Mouse (Mus musculus): ENCODE data around the gene Ctsw. TPM values are rescaled to one million over a fixed set of nuclear protein-coding genes. Genes with fewer than 3 reads are reported as not detected.

Ctsw gene
- total and polyA plus RNA-seq, 2 experiments: 0.37 to 1.5 TPM

DNA sequence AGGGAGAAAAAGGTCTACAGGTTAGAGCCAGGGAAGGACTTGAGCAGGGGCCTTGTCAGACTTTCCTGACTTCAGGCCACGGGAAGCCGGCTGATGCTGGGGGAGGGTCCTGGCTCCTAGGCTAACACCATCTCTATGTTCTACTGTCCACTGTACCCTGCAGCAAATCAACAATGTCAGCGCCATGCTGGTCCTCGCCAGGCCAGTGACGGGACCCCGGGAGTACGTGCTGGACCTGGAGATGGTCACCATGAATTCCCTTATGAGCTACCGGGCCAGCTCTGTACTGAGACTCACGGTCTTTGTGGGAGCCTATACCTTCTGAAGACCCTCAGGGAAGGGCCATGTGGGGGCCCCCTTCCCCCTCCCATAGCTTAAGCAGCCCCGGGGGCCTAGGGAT is 13.1 kb upstream of the Ctsw start:
- Histone ChIP-seq H3K27me3 (ENCODE audit: control insufficient read depth, insufficient read depth, low read length) (no peaks in the 10 kb centered on the region), H3K27ac (replicated peaks; ENCODE audit: insufficient read depth, low read depth, low read length) (no peak overlapping the region), H3K4me1 (ENCODE audit: control insufficient read depth, insufficient read depth, low read length) (no peaks in the 10 kb centered on the region), H3K4me3 (ENCODE audit: insufficient read depth, low read depth, low read length) (no peak overlapping the region), H3K79me2 (ENCODE audit: control insufficient read depth, insufficient read depth, low read length) (no peaks in the 10 kb centered on the region), H3K36me3 (ENCODE audit: control insufficient read depth, insufficient read depth, low read length) (no peaks in the 10 kb centered on the region), H3K9ac (ENCODE audit: low read depth, low read length) (no peak overlapping the region)
- WGBS: 93% methylated on average over 10 of the region's 10 CpGs
- DNase-seq (ENCODE audit: extremely low read depth, low read depth, low spot score): no peak
- no peak for TF ChIP-seq CTCF (IDR thresholded peaks at IDR 0.05; ENCODE audit: low read depth, low read length)
- TF ChIP-seq POLR2A (IDR thresholded peaks at IDR 0.05; ENCODE audit: extremely low read depth, insufficient read depth, low read length): no peak

DNA sequence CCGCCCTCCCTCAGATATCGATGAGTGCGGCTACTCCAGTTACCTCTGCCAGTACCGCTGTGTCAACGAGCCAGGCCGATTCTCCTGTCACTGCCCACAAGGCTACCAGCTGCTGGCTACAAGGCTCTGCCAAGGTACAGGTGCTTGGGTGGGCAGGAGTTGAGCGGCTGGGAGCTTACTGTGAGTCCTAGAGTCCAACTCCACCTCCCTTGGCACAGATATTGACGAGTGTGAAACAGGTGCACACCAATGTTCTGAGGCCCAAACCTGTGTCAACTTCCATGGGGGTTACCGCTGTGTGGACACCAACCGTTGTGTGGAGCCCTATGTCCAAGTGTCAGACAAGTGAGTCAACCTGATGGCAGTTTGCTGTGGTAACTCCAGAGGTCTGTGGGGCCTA is 11.7 kb upstream of the Ctsw start:
- no peak overlapping the region for H3K9ac ChIP-seq (ENCODE audit: low read depth, low read length)
- TF ChIP-seq CTCF (IDR thresholded peaks at IDR 0.05; ENCODE audit: low read depth, low read length): no peak
- no peak for TF ChIP-seq POLR2A (IDR thresholded peaks at IDR 0.05; ENCODE audit: extremely low read depth, insufficient read depth, low read length)
- no peak overlapping the region for H3K4me3 ChIP-seq (ENCODE audit: insufficient read depth, low read depth, low read length)
- DNase-seq (ENCODE audit: extremely low read depth, low read depth, low spot score): no peak
- no peaks in the 10 kb centered on the region; the same call in 1 of the 2 replicates for H3K27me3 ChIP-seq (ENCODE audit: control insufficient read depth, insufficient read depth, low read length)
- H3K79me2 ChIP-seq (ENCODE audit: control insufficient read depth, insufficient read depth, low read length): no peaks in the 10 kb centered on the region
- no peaks in the 10 kb centered on the region for H3K36me3 ChIP-seq (ENCODE audit: control insufficient read depth, insufficient read depth, low read length)
- 57% methylated on average over 10 of the region's 10 CpGs for WGBS
- H3K27ac ChIP-seq (replicated peaks; ENCODE audit: insufficient read depth, low read depth, low read length): no peak overlapping the region
- H3K4me1 ChIP-seq (ENCODE audit: control insufficient read depth, insufficient read depth, low read length): no peaks in the 10 kb centered on the region

DNA sequence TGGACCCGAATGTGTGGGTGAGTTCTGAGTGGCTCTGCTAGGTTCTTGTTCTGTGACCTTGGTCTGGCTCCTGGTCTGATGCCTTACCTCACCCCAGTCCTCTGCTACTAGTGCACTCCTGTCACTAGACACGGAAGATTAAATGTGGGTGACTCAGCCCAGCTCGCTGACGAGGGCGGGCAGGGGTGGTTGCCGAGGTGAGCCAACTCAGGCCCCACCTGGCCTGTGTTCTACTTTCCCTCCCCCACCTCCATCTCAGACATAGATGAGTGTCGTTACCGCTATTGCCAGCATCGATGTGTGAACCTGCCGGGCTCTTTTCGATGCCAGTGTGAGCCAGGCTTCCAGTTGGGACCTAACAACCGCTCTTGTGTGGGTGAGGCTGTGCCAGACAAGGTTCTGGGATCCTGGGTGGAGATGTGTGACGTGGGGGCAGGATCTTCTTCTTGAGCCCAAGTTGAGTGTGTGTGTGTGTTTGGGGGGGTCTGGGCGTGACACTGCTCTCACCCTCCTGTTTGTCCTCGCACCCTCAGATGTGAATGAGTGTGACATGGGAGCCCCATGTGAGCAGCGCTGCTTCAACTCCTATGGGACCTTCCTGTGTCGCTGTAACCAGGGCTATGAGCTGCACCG is 9.5 kb upstream of the Ctsw start:
- no peak for TF ChIP-seq CTCF (IDR thresholded peaks at IDR 0.05; ENCODE audit: low read depth, low read length)
- TF ChIP-seq POLR2A (IDR thresholded peaks at IDR 0.05; ENCODE audit: extremely low read depth, insufficient read depth, low read length): no peak
- Histone ChIP-seq H3K4me1 (ENCODE audit: control insufficient read depth, insufficient read depth, low read length) (no peaks in the 10 kb centered on the region; the same call in 1 of the 2 replicates), H3K27ac (replicated peaks; ENCODE audit: insufficient read depth, low read depth, low read length) (no peak overlapping the region), H3K36me3 (ENCODE audit: control insufficient read depth, insufficient read depth, low read length) (no peaks in the 10 kb centered on the region), H3K27me3 (ENCODE audit: control insufficient read depth, insufficient read depth, low read length) (no peaks in the 10 kb centered on the region; the same call in none of the 2 replicates), H3K79me2 (ENCODE audit: control insufficient read depth, insufficient read depth, low read length) (no peaks in the 10 kb centered on the region), H3K4me3 (ENCODE audit: insufficient read depth, low read depth, low read length) (no peak overlapping the region), H3K9ac (ENCODE audit: low read depth, low read length) (no peak overlapping the region)
- DNase-seq (ENCODE audit: extremely low read depth, low read depth, low spot score): no peak
- WGBS: 92% methylated on average over 18 of the region's 18 CpGs

DNA sequence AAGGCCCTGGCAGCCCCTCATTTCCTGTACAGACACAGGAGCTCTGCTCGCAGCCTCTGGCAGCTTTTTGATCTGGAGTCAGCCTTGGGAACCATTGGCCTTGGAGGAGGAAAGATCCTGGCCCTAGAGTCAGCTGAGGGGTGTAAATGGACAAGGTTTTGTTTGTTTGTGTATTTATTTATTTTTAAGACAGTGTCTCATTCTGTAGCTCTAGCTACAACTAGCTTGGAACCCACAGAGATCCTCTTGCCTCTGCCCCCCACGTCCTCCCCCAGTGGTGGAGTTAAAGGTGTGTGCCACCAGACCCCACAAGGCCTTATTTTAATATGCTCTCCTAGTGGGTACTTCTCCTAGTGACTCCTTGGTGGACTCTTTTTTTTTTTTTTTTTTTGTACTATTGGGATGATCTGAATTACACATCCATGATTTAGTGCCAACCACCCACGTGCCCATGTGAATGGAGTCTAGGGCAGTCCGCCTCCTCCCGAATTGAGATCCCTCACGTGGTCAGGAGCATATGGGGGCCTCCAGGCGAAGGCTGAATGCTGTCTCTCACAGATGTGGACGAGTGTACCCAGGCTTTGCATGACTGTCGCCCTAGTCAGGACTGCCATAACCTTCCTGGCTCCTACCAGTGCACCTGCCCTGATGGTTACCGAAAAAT is 8.8 kb upstream of the Ctsw start:
- Histone ChIP-seq H3K27me3 (ENCODE audit: control insufficient read depth, insufficient read depth, low read length) (no peaks in the 10 kb centered on the region; the same call in none of the 2 replicates), H3K27ac (replicated peaks; ENCODE audit: insufficient read depth, low read depth, low read length) (no peak overlapping the region), H3K79me2 (ENCODE audit: control insufficient read depth, insufficient read depth, low read length) (no peaks in the 10 kb centered on the region), H3K4me3 (ENCODE audit: insufficient read depth, low read depth, low read length) (no peak overlapping the region), H3K9ac (ENCODE audit: low read depth, low read length) (no peak overlapping the region), H3K36me3 (ENCODE audit: control insufficient read depth, insufficient read depth, low read length) (no peaks in the 10 kb centered on the region), H3K4me1 (ENCODE audit: control insufficient read depth, insufficient read depth, low read length) (no peaks in the 10 kb centered on the region; the same call in 1 of the 2 replicates)
- TF ChIP-seq POLR2A (IDR thresholded peaks at IDR 0.05; ENCODE audit: extremely low read depth, insufficient read depth, low read length): no peak
- 96% methylated on average over 10 of the region's 10 CpGs for WGBS
- no peak for DNase-seq (ENCODE audit: extremely low read depth, low read depth, low spot score)

DNA sequence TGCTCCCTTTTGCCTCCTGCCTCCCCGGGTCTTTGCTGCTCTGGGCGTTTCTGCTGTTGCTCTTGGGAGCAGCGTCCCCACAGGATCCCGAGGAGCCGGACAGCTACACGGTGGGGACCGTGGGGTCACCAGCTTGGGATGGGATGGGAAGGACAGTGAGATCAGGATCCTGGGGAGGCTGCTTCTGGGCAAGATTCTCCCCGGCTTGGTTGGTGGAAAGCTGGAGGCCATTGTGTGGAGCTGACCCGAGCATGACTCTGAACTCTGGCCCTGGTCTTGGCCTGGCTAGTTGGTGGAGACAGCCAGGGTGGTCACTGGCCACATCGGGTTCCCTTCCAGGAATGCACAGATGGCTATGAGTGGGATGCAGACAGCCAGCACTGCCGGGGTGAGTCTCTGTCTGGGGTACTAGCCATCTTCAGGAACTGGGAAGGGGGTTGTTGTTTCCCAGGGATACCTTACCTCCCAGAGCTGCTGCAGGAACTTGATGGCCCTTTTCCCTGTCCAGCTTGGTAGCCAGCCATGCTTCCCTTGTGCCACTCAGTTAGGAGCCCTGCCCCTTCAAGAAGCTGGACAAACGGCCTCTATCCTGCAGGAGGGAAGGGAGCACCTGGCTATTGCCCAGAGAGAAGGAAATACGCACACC is 6.9 kb upstream of the Ctsw start:
- peak overlapping the region; percentile 58 for H3K4me3 ChIP-seq (ENCODE audit: insufficient read depth, low read depth, low read length)
- no peaks in the 10 kb centered on the region; the same call in 1 of the 2 replicates for H3K4me1 ChIP-seq (ENCODE audit: control insufficient read depth, insufficient read depth, low read length)
- no peak for DNase-seq (ENCODE audit: extremely low read depth, low read depth, low spot score)
- peak overlapping the region; percentile 71 for H3K9ac ChIP-seq (ENCODE audit: low read depth, low read length)
- no peaks in the 10 kb centered on the region; the same call in none of the 2 replicates for H3K27me3 ChIP-seq (ENCODE audit: control insufficient read depth, insufficient read depth, low read length)
- WGBS: 49% methylated on average over 13 of the region's 13 CpGs
- no peak for TF ChIP-seq CTCF (IDR thresholded peaks at IDR 0.05; ENCODE audit: low read depth, low read length)
- TF ChIP-seq POLR2A (IDR thresholded peaks at IDR 0.05; ENCODE audit: extremely low read depth, insufficient read depth, low read length): no peak
- H3K79me2 ChIP-seq (ENCODE audit: control insufficient read depth, insufficient read depth, low read length): no peaks in the 10 kb centered on the region
- no peaks in the 10 kb centered on the region for H3K36me3 ChIP-seq (ENCODE audit: control insufficient read depth, insufficient read depth, low read length)
- H3K27ac ChIP-seq (replicated peaks; ENCODE audit: insufficient read depth, low read depth, low read length): no peak overlapping the region
